Mouse (Mus musculus) naive thymus-derived CD4-positive, alpha-beta T cell, adult 2 months (primary cell): ENCODE measurements around the gene Ranbp3l.
A peak's percentile ranks its signal among the peaks of the same experiment; 100 is the strongest.

Experiments used
- DNase-seq: peaks from one replicate; pipeline ENCODE4 v3.0.0-alpha.2; 2011; ENCODE audit warnings: low read depth

Gene Ranbp3l

GRCm38 (mm10) chr15:9070912-9071555 lies 103.3 kb downstream of the Ranbp3l start, which contains the start of gene Nadk2:
Nadk2 (plus strand) TSS chr15:9071260.
- DNase-seq = peak; percentile 97

- DNase-seq = peak; percentile 46
Measured at GRCm38 (mm10) chr15:9071556-9072544, 104.1 kb downstream of the Ranbp3l start.

GRCm38 (mm10) chr15:9072630-9073029 lies 104.9 kb downstream of the Ranbp3l start:
- peak; percentile 71 for DNase-seq

- DNase-seq = no peak
Measured at GRCm38 (mm10) chr15:9073067-9073608, 105.4 kb downstream of the Ranbp3l start.

- DNase-seq = no peak
Measured at GRCm38 (mm10) chr15:9073684-9074083, 105.9 kb downstream of the Ranbp3l start.

- DNase-seq = no peak
Measured at GRCm38 (mm10) chr15:9074139-9074538, 106.4 kb downstream of the Ranbp3l start.

GRCm38 (mm10) chr15:9074671-9075070 lies 106.9 kb downstream of the Ranbp3l start:
- DNase-seq = no peak

GRCm38 (mm10) chr15:9075608-9076200 lies 108.0 kb downstream of the Ranbp3l start:
- DNase-seq = no peak

- no peak for DNase-seq
Measured at GRCm38 (mm10) chr15:9078481-9079300, 110.9 kb downstream of the Ranbp3l start.

- DNase-seq = no peak
Measured at GRCm38 (mm10) chr15:9079626-9080025, 111.9 kb downstream of the Ranbp3l start.

GRCm38 (mm10) chr15:9080206-9080605 lies 112.5 kb downstream of the Ranbp3l start:
- DNase-seq = no peak

- DNase-seq = no peak
Measured at GRCm38 (mm10) chr15:9081294-9081693, 113.5 kb downstream of the Ranbp3l start.

GRCm38 (mm10) chr15:9082753-9083152 lies 115.0 kb downstream of the Ranbp3l start:
- DNase-seq = no peak

GRCm38 (mm10) chr15:9086813-9087212 lies 119.1 kb downstream of the Ranbp3l start:
- no peak for DNase-seq

- DNase-seq = no peak
Measured at GRCm38 (mm10) chr15:9087421-9087820, 119.7 kb downstream of the Ranbp3l start.

- no peak for DNase-seq
Measured at GRCm38 (mm10) chr15:9087895-9088682, 120.3 kb downstream of the Ranbp3l start.

- DNase-seq = no peak
Measured at GRCm38 (mm10) chr15:9088683-9089072, 120.9 kb downstream of the Ranbp3l start.

- DNase-seq = no peak
Measured at GRCm38 (mm10) chr15:9089136-9089720, 121.5 kb downstream of the Ranbp3l start.

GRCm38 (mm10) chr15:9090662-9091061 lies 122.9 kb downstream of the Ranbp3l start:
- DNase-seq = no peak
